Mouse (Mus musculus) left cerebral cortex, postnatal 25 days (tissue): Measurements from ENCODE around the gene Dnajc11. TPM values are rescaled to one million over a fixed set of nuclear protein-coding genes. Genes with fewer than 3 reads are reported as not detected.

ENCODE experiments used
- DNase-seq, 2 experiments: peaks; one replicate each; pipeline ENCODE4 v3.0.0; 2022; ENCODE audit warnings: low spot score in 2 of 2, mixed read lengths in 1 of 2
- intact Hi-C: fragments of 180-260 bp; cut with DNase I; formaldehyde crosslinking; loops from one replicate; pipeline ENCODE4 v1.15.1; 2025
- total RNA-seq, 2 experiments: library from RNA; stranded (reverse); gene quantifications; 2 replicates each; pipeline ENCODE4 v1.2.3; 2021

The Dnajc11 gene
- total RNA-seq, result 10 to 100 TPM; 61.6 to 62.3 TPM

DNA sequence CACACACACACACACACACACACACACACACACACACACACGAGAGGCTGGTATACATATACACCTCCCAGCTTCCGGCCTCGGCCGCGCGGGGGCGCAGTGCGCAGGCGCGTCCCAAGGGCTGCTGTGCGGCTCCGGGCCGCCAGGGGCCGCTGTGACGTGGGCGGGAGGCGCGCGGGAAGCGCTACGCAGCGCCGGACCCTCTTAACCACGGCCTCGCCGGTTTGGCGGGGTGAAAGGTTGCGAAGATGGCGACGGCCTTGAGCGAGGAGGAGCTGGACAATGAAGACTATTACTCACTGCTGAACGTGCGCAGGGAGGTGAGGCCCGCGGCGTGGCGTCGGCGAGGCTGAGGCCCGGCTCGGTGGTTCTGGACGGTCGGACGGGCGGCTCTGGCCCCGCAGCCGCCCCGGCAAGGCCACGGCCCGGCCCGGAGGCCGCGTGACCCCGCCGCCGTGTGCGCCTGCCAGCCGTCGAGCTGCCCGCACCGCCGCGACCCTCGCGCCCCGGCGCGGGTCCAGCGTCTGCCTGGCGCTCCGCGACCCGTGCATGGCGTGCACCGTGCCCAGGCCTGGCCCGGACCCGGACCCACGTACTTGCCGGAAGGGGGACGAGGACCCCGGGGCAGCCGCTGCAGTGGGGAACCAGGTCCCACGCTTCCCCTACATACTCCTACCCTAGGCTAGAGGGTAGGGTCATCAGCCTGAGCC is at the start of gene Dnajc11:
Dnajc11 (plus strand) TSS at position 187 of the 710 bp plus-strand sequence.
- DNase-seq, result peak; percentile 91 to 94
- intact Hi-C loops, result loop anchor here (2.0 kb wide), 1 partner anchor 71 kb away; no protein-coding TSS in a partner anchor

DNA sequence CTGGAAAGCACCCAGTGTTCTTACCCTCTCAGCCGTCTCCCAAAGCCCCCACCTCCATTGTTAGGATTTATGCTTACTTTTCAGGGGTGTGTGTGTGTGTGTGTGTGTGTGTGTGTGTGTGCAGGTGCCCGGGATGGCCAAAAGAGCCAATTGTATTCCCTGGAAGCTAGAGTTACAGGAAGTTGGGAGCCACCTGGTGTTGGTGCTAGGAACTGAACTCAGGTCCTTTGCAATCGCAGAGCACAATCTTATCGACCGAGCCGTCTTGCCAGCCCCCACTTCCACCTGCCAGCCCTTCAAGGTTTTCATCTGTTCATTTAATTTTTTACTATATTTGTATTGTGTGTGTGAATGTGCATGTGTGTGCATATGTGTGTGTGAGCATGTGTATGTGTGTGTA is 40.2 kb upstream of the Dnajc11 start:
- intact Hi-C loops, result no loop called here
- no peak for DNase-seq

DNA sequence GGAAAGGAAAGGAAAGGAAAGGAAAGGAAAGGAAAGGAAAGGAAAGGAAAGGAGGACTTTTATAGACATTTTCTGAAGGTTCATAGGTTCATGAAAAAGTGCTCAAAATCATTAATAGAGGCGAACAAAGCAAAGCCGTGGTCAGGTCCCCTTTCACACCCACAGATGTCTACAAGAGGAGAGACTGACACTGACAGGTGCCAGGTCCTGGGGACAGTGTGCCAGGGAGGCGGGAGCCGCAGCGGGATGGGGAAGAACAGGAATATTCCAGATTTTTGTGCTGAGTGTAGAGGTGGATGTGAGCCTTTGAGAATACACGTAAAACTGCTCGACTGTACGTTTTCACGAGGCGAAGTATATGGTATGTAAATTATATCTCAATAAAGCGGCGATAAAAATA is 38.6 kb upstream of the Dnajc11 start:
- intact Hi-C loops, result no loop called here
- DNase-seq, result no peak

DNA sequence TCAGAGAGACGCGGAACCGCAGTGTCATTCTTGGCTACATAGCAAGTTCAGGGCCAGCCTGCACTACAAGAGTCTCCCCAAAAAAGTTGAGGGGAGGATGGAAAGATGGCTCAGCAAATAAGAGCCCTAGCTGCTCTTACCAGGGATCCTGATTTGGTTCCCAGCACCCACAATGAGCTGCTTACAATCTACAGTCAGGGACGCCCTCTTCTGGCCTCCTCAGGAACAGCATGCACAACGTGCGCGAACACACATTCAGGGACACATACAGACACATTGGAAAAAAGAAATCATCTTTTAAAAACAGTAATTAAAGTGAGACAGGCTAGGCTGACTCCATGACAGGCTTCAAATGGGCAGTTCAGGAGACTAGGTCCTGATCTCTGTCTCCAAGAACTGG is 37.9 kb upstream of the Dnajc11 start:
- intact Hi-C loops, result no loop called here
- no peak for DNase-seq

DNA sequence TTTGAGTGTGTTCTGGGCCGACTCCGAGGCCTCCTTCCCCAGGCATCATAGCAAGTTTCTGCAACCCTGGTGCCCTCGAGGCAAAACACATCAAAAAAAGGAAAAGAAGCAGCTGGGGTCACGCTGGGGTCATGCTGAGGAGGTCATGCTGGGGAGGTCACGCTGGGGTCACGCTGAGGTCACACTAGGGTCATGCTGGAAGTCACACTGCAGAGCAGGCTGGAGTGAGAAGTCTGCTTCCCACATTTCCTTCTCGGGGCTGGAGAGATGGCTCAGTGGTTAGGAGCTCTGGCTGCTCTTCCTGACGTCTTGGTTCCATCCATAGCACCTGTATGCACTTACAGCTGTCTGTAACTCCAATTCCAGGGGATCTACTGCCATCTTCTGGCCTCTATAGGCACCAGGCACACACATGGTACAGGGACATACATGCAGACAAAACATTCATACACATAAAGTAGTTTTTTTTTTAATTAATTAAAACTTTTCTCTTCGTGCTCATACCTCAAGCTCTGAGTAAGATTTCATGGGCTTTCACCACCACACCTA is 36.3 kb upstream of the Dnajc11 start:
- no peak for DNase-seq
- intact Hi-C loops, result no loop called here

DNA sequence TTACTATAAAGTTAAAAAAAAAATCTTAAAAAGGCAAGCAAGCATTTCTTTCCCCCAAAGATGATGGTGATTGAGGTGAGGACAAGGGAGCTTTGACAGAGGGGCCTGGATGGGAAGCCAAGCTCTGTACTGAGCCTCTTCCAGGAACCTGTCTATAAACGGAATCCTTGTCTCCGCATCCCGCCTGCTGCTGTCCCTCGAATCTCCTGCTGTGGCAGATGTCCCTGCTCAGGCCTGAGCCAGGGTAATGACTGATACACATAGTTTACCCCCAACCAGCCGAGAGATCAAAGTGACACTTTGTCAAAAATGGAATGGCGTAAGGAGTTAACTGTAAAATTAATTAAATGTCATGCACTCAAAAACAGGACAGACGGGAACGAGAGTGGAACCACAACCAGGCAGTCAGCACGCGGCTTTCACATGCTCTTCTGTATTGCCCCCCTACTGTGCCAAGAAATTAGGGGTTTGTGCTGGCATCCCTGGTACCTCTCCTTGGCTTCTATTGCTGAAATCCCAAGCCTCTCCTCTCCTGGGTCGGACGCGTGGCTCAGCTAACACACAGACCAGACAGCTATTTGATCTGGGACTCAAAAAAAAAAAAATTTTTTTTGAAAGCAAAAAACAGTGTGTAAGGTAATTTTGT is 34.8 kb upstream of the Dnajc11 start:
- intact Hi-C loops, result no loop called here

DNA sequence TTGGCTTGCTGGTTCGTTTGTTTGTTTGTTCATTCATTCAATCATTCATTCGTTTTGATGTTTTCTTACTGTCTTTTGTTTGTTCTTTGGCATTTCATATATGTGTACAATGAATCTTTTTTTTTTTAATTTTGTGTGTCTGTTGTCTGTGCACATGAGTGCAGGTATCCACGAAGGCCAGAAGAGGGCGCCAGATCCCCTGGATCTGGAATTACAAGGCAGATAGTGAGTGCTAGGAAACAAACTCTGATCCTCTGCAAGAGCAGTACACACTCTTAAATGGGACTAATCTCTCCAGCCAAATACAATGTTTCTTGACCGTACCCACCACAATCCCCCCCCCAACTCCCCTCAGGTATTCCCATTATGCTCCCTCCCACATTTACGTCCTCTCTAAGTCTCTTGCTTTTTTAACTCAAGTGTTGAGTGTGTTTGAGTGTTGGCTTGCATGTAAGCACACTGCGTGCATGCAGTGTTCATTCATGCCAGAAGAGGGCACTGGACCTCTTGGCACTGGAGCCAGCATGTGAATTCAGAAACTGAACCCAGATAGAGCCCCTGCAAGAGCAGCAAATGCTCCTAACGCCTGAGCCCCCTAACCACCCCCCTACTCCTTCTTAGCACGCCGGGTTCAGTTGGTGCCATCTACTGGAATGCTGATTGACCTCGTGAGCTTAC is 33.6 kb upstream of the Dnajc11 start:
- intact Hi-C loops, result no loop called here

More for the DNA sequence above, 34.8 kb upstream of the Dnajc11 start:
- no peak for DNase-seq

DNA sequence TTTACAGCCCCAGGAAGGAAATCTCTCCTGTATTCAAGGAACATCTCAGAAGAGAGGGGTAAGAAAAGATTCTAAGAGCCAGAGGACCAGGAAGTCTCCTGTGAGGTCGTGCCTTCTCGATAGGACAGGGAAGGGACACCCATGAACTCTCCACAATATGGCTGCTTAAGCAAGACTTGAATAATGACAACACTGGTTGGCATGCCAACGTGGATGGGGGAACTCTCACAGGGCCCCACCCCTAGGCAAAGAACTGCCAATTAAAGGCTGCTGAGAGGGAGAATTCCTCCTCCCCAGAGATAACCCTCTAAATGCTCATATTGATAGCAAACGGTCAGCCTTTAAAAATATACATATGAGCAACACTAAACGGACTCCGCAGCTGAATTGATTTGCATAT is 32.8 kb upstream of the Dnajc11 start:
- DNase-seq, result no peak
- intact Hi-C loops, result no loop called here

More for the DNA sequence above, 33.6 kb upstream of the Dnajc11 start:
- no peak for DNase-seq

DNA sequence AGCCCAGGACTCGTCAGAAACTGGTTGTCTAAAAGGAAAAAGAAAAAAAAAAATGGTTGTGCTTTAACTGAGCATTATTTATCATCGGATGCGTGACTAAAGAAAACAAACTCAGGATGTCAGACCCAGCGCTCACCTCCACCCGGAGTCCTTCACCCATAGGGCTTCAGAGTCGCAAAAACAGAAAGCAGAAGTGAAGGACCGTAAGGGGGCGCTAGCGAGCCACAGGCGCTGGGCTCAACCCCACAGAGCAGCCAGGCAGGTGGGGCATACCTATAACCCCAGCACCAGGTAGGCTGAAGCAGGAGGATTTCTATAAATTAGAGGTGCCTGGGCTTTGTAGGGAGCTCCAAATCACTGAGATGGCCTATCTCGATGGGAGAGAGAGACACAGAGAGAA is 32.1 kb upstream of the Dnajc11 start:
- no peak for DNase-seq
- intact Hi-C loops, result no loop called here

DNA sequence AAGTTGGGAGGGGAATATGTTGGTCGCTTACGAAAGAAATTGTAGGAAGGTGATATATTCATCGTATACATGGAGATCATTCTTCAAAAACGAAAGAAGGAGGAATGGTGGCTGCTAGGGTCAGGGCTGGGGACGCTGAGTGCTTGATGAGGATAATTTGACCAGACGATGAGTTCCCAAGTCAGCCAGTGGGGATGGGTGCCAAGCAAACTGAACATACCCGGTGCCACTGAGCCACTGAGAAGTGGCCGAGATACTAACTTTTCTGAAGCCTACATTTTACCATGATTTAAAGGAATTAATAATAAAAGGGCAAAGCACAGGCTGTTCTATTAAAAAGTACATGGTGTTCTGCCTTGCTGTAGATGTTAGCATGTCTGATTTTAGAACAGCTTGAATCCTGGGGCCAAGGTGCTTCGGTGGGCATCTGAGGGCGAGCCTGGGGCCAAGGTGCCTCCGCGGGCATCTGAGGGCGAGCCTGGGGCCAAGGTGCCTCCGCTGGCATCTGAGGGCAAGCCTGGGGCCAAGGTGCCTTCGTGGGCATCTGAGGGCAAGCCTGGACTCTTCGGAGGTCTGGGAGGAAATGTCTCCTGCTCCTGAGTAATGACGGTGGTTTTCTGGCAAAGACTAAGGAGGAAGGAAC is 31.3 kb upstream of the Dnajc11 start:
- intact Hi-C loops, result no loop called here
- no peak for DNase-seq

DNA sequence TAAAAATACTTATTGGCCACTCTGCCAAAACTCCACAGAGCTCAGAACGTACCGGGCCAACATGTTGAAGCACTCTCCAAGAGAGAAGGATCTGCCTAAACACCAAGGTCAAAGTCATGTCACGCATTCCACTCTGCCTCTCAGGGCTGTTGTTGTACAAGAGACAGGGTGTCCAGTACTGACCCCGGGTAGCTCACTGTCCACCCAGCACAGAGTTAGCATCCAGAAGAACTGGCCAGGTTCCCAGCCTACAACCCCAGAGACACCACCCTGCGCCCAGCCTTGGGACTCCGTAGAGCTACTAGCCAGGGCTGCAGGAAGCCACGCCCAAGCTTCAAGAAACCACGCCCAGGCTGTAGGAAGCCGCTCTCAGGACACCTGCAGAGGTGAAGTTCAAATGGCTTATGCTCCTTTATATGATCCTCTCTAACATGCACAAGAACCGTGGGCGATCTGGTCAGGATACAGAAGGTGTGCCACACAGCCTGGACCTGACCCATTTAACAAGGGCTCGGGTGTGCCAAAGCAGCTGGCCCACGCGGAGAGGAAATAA is 30.7 kb upstream of the Dnajc11 start:
- intact Hi-C loops, result no loop called here
- peak in 1 of 2 experiments; percentile 8 for DNase-seq

DNA sequence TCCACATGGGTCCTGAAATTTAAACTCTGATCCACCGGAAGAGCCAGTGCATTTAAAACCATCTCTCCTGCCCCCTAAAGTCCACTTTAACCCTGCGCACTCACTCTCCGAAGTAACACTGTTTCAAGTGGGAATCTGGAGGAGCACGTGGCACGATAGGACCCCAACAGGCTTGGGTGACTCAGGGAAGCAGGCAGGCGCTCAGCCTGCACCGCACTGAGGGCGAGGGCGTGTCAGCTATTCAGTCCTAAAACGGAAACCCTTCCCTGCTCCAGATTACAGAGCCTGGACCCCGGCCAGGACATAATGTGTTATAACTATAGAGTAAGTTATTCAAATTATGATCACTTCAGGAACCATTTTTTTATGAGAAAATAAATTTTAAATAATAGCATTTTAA is 29.4 kb upstream of the Dnajc11 start:
- no peak for DNase-seq
- intact Hi-C loops, result no loop called here

DNA sequence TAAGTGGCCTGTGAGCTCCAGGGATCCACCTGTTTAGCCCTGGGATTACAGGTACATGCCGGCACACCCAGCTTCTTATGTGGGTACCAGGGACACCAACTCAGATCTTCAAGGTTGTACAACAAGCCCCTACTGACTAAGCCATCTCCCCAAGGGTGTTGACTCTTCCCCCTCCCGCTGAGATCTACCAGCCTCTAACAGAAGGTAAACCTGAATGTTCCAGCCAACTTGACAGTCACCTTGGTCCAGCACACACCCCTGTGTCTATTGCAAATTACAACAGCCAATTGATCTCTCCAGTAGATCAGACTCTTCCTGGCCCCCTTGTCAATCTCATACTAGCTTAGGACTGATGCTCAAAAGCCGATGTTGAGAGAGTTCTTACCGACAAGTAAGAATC is 27.9 kb upstream of the Dnajc11 start:
- intact Hi-C loops, result no loop called here
- DNase-seq, result no peak

DNA sequence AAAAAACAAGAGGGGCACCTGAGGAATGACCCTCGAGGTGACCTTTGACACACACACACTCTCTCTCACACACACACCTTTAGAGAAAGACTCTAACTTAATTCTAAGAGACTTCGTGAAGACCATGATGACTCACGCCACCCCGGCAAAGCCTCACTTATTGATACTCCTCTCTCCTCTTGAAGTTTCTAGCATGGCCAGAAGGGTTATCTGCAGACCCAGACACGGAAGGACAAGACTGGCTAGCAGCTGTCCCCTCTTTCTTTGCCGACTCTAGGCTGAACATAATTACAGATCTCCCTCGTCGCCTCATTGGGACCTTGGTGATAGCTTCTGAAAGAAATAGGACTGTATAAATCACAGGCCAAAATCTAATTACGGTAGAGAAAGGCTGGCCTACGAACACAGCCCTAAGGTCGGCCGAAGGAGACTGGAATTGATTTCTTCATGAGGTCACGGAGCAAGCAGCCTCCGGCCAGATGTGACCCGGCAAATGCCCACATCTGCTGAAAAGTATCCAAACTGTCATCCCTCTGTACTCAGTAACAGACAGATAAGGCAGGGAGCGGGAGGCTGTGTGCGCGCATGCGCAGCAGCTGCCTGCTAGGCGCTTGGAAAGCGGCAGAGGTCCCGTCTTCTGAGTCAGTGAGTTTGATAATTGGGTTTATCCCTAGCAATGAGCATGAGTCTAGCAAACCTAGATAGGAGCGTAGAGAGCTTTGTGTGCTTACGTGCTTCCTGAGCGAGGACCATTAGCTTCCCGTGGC is 25.7 kb upstream of the Dnajc11 start:
- DNase-seq, result no peak
- intact Hi-C loops, result no loop called here

DNA sequence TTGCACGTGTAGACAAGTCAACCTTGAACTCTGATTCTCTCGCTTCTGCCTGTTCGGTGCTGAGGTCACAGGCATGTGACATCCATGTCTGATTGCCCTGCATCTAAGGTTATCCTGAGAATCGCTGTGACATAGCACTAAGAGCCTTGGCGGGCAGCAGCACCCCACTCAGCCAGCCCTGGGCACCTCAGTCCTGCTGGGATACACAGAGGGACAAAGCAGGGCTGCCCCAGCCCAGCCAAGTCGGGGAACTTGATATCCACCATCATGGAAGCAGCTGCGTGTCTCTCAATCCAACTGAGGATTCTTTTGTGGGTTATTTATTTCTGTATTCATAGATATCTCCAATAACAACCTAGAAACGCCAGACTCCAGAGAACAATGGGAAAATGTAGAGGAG is 24.7 kb upstream of the Dnajc11 start:
- intact Hi-C loops, result no loop called here

DNA sequence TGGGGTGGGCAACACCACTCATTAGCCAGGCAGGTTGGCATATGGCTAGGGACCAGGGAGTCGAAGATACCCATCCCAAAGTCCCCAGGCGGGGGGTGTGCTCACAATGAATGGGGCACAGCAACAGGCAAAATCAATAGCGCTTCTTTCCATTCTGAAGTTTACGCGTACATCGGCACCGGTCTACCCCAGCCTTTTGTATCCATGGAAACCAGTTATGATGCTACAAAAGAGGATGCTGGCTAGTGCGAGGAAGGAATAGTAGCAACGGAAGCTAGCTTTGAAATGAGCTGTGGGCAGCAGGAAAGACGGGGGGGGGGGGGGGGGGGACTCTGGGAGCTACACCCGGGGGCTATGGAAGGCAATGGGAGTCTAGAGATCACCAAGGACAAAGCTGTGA is 17.2 kb upstream of the Dnajc11 start:
- intact Hi-C loops, result no loop called here
- DNase-seq, result no peak

More for the DNA sequence above, 24.7 kb upstream of the Dnajc11 start:
- no peak for DNase-seq

DNA sequence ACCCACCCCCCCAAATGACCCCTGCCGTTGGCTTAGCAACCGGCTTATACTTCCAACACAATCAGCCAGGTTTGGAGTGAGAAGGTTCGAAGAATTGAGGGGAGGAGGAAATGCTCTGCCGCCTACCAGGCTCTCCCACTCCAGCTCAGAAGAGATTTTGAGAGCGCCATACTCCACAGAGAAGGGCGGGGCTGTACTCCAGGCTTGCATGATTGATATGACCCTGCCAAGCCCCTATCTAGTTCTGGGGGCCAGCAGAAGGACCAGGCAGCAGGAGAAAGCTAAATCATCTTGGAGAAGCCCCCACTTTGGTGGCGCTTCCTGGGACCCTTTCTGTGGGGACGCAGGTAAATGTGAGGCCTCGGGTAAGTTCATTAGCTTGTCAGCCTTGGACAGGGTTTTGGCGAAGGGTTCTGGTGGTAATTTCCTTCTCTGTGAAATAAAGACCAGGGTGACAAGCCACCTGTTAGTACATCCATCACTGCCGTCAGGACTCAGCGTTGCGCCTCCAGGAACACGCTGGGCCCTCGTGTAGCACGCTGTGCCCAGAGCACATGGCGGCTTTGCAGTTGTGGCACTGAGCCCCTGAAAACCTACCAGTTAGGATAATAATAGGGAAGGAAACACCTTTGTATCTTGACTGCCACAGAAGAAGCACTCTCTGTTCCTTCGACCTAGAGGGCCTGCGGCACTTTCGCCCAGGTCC is 14.2 kb upstream of the Dnajc11 start:
- no peak for DNase-seq
- intact Hi-C loops, result no loop called here

DNA sequence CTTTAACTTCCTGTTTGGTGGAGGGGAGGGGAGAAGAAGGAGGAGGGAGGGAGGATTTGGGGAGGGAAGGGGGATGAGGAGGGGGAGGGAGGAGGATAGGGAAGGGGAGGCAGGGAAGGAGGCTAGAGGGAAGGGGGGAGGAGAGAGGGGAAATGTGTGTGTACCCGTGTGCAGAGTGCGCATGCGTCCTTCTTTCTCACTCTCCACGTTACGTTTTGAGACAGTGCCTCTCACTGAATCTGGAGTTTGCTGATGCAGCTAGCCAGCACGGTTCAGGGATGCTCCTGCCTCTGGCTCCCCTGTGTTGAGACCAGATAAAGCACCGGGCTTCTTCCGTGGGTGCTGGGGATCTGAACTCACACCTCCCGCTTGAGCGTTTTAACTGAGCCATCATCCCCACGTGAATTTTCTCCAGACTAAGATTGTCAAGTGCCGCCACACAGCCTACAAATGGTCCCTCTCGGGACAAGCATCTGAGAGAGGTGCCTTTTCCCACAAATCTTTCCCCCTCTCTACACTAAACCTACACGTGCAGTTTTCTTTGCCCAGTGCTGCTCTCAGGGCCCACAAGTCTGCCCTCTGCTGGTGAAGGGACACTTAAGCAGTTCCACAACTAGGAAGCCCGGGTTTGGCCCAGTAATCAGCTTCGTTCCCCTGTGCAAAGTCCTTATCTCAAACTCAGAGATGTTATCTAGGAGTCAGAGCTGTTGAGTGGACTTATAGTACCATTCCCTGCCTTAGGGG is 13.4 kb upstream of the Dnajc11 start:
- intact Hi-C loops, result loop anchor here (1.0 to 10.0 kb wide), 3 partner anchors 58 to 763 kb away; no protein-coding TSS in a partner anchor
- peak; percentile 32 to 57 for DNase-seq
